Mouse (Mus musculus) CD4-positive naive resting alpha-beta T cell, adult 76 days (primary cell): ENCODE data around the gene Zmynd11. TPM values are rescaled to one million over a fixed set of nuclear protein-coding genes. Genes with fewer than 3 reads are reported as not detected.

ENCODE experiments used
- total RNA-seq: library from RNA; stranded (reverse); gene quantifications from one replicate; pipeline ENCODE4 v1.2.4, GENCODE M21; 2023

Zmynd11 gene
- 149 TPM for total RNA-seq

GRCm38 (mm10) chr13:9764646-9765536, at the start of gene Zmynd11:
Gene Zmynd11 (minus strand): TSS chr13:9765330.

